Mouse (Mus musculus): Measurements from ENCODE around the gene Ccdc138. TPM values are rescaled to one million over a fixed set of nuclear protein-coding genes. Genes with fewer than 3 reads are reported as not detected.

Gene Ccdc138
- polyA plus RNA-seq, 1 experiment from 2014 or later: 6.8 TPM

GRCm38 (mm10) chr10:58619266-58619665, 121.5 kb downstream of the Ccdc138 start:
- H3K27me3 ChIP-seq (ENCODE audit: control insufficient read depth, insufficient read depth, low read length): no peaks in the 10 kb centered on the region
- H3K4me3 ChIP-seq (replicated peaks; ENCODE audit: low read length): no peak overlapping the region
- no peak overlapping the region for H3K9ac ChIP-seq (ENCODE audit: low read length)
- no peaks in the 10 kb centered on the region for H3K9me3 ChIP-seq (replicated peaks; ENCODE audit: control insufficient read depth, low read length)
- H3K4me1 ChIP-seq (ENCODE audit: control insufficient read depth, insufficient read depth, low read length): peaks cover 3% of the 10 kb centered on the region; the same call in 1 of the 2 replicates
- ATAC-seq (ENCODE audit: insufficient read depth, low FRiP score): no peak
- 93% methylated on average over 4 of the region's 4 CpGs for WGBS
- H3K27ac ChIP-seq (ENCODE audit: low read length): no peak overlapping the region
- H3K36me3 ChIP-seq (ENCODE audit: control insufficient read depth, insufficient read depth, low read length): no peaks in the 10 kb centered on the region
- no peak overlapping the region for H3K4me2 ChIP-seq (ENCODE audit: low read depth, low read length)

GRCm38 (mm10) chr10:58624848-58625711, 127.3 kb downstream of the Ccdc138 start:
- ATAC-seq (ENCODE audit: insufficient read depth, low FRiP score): no peak

More at GRCm38 (mm10) chr10:58624848-58625711, 127.3 kb downstream of the Ccdc138 start:
- no peaks in the 10 kb centered on the region for H3K4me1 ChIP-seq (ENCODE audit: control insufficient read depth, insufficient read depth, low read length)
- H3K4me3 ChIP-seq (replicated peaks; ENCODE audit: low read length): no peak overlapping the region
- H3K9ac ChIP-seq (ENCODE audit: low read length): no peak overlapping the region
- no peaks in the 10 kb centered on the region for H3K36me3 ChIP-seq (ENCODE audit: control insufficient read depth, insufficient read depth, low read length)
- H3K9me3 ChIP-seq (replicated peaks; ENCODE audit: control insufficient read depth, low read length): no peaks in the 10 kb centered on the region
- 53% methylated on average over 12 of the region's 12 CpGs for WGBS
- H3K4me2 ChIP-seq (ENCODE audit: low read depth, low read length): no peak overlapping the region
- no peaks in the 10 kb centered on the region for H3K27me3 ChIP-seq (ENCODE audit: control insufficient read depth, insufficient read depth, low read length)
- H3K27ac ChIP-seq (ENCODE audit: low read length): no peak overlapping the region

Other genes starting within 250 kb of the Ccdc138 start
- gene Gcc2, start 242.5 kb upstream of the Ccdc138 start, polyA plus RNA-seq (2015; fragmentation: Nextera tagmentation; extraction: Ambion mirVana): 49.7 and 67.0 TPM in 2 replicates
- 136 and 161 TPM in 2 replicates for gene Lims1, start 174.5 kb upstream of the Ccdc138 start, polyA plus RNA-seq (2015; fragmentation: Nextera tagmentation; extraction: Ambion mirVana)
- 21.3 and 23.3 TPM in 2 replicates for gene Ranbp2, start 51.0 kb upstream of the Ccdc138 start, polyA plus RNA-seq (2015; fragmentation: Nextera tagmentation; extraction: Ambion mirVana)
- 3.0 and 3.1 TPM in 2 replicates for gene Edar, start 177.7 kb downstream of the Ccdc138 start, polyA plus RNA-seq (2015; fragmentation: Nextera tagmentation; extraction: Ambion mirVana)
- gene Gm17542, start 220.3 kb downstream of the Ccdc138 start, polyA plus RNA-seq (2015; fragmentation: Nextera tagmentation; extraction: Ambion mirVana): not detected in 2 replicates

Measured in stomach, embryonic 16.5 days (tissue).